Mouse (Mus musculus) C2C12 (cell line): Measurements from ENCODE around the gene Rpgrip1.

Source experiments
- CEBPB ChIP-seq: IDR thresholded peaks from one replicate; pipeline ENCODE4 v1.6.1; 2011; ENCODE audit warnings: low read depth, mild to moderate bottlenecking, control low read depth, moderate library complexity
- CTCF ChIP-seq: IDR thresholded peaks from one replicate; pipeline ENCODE4 v1.5.1; 2011; ENCODE audit not compliant: control insufficient read depth, insufficient read depth, insufficient read length
- MAX ChIP-seq: IDR thresholded peaks from one replicate; pipeline ENCODE4 v1.6.1; 2011; ENCODE audit warnings: mild to moderate bottlenecking, control low read depth

- TF ChIP-seq CTCF = no peak
- no peak for TF ChIP-seq CEBPB
- no peak for TF ChIP-seq MAX
Observed at GRCm38 (mm10) chr14:52103474-52103855, 7.0 kb upstream of the Rpgrip1 start.
